Mouse (Mus musculus) brain, embryonic 18.5 days (tissue): Measurements from ENCODE around the gene Olfr411.

Source experiments
- DNase-seq: peaks from one replicate; pipeline ENCODE4 v3.0.0-alpha.2; 2012; ENCODE audit warnings: low read depth, low spot score

Olfr411 gene

GRCm38 (mm10) chr11:74352550-74352949, at the start of gene Olfr411:
TSS of gene Olfr411 (minus strand) at chr11:74352650.
- DNase-seq: no peak

GRCm38 (mm10) chr11:74402126-74402525, 49.7 kb upstream of the Olfr411 start:
- DNase-seq: no peak

DNA sequence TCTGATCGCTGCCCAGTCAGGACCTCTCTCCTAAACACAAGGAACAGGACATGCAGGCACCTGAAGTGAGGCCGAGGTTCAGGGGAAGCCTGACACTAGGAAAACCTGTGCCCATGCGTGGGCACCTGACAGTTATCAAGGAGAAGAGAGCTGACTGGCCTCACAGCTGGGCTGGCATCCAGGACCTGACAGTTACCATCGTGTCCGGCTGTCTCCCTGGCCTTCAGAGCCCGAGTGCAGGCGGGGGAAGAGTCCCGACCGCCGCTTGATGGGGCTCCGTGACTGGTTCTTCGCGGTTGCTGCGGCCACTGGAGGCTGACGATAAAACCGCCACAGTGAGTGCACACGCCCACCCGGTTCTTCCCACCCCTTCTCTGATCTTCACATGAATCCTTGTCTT, 43.1 kb upstream of the Olfr411 start:
- no peak for DNase-seq

DNA sequence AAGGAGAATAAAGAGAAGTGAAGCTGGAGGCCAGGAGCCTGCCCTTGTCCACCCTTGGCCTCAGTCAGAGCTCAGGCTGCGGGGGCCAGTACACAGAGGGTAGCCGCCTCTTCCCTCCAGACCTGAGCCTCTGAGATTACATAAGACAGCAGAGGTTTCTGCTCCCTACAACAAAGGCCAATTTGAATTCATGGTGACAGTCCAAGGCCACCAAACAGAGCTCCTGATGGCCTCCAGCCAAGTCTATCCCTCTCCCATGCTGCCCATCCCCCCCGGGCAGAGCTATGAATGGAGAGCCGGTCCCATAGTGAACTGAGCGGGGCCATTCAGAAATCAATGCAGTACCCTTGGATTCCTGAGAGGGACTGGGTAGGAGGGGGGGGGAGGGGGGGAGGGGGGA, 41.0 kb upstream of the Olfr411 start:
- no peak for DNase-seq

DNA sequence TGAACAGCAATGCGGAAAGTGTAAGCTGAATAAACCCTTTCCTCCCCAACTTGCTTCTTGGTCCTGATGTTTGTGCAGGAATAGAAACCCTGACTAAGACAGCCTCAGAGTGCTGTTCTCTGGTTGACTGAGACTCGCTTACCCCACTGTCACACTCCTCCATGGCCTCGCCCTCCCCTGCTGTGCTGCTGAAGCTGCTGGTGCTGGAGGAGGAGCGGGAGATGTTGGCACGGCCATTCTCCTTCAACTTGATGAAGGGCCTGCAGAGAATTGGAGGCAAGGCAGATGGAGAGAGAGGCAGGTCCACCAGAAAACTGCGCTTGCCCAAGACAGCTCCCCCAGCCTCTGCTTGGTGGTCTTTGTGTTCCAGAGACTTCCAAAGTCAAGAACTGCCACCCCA, 40.5 kb upstream of the Olfr411 start:
- no peak for DNase-seq

DNA sequence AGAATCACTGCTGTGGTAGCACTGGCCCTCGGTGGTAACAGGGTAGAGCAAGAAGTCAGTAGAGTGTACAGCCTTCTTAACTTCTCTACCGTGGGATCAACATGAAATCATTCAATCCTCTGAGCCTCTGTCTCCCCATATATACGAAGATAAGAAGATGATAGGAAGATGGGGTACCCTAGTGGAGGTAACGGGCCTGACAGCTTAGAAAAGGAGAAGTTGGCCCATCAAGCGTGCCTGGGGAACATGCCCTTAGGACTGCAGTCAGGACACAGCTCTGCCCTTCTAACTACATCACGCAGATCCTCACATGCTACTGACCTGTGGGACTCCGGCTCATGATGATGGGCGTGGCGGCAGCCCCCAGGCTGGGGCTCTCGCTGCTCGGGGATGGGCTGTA, 39.4 kb upstream of the Olfr411 start:
- DNase-seq: no peak

DNA sequence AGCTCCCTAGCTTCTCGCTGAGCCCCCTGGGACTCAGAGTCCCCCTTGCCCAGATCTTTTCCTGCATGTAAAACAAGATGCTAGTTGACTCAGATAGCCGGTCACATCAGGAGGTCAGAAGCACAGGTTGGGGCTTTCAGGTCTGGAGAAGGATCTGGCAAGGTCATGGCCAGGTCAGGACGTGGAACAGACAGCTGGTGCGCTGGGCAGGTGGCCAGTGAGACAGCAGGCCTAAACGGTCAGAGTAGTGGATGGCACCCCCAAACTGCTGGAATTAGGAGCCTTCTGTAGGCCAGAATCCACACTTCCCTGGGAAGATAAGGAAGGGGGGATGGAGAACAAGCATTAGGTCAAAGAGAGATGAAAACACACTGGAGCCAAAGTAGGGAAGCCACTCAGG, 34.8 kb upstream of the Olfr411 start:
- no peak for DNase-seq

- DNase-seq: no peak
Measured at GRCm38 (mm10) chr11:74385674-74386073, 33.2 kb upstream of the Olfr411 start.

GRCm38 (mm10) chr11:74379166-74379873, 26.9 kb upstream of the Olfr411 start:
- no peak for DNase-seq

DNA sequence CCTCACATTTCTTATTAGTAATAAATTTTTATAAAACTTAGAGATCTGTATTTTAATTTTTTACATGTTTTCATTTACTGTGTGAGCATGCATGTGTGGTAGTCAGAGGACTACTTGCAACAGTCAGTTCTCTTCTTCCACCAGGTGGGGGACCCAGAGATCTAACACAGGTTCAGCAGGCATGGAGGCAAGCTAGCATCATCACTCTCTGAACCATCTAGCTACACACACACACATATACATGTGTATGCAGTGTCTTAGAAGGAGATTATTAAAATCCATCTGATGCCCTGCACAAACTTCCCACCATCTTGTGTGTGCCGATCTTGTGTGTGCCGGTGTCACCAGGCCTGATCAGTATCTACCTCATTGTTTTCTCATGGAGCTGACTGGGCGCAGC, 24.4 kb upstream of the Olfr411 start:
- DNase-seq: peak; percentile 42

DNA sequence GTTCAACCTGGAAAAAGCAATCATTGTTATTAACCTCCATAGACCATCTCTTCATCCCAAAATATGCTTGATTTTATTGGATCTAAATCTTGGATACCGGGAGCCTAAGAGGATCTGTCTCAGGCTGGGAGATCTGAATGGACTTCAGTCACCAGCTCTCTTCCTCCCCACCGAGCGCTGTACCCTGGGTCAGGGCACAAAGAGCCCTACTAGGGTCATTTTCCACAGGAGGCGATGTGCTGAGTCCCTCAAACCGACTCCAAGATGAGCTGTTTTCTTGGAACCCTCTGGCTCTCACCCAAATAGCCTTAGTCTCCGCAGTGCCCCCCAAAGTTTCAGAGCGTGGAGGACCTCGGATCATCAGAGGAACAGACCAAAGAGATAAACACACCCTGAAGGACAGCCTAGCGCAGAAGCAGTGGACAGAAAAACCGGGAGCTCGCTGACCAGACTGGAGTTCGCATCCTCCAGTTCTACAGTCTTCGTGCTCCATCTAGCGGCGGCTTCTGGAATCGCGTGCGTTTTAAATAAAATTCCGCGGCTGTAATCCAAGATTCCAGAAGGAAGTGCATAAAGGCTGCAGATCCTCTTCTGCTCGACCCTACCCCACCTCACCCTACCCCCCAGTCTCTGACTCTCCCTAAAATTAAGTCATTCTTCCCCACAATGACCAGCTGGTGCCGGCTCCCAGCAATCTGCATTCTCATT, 19.1 kb upstream of the Olfr411 start:
- DNase-seq: peak; percentile 47

DNA sequence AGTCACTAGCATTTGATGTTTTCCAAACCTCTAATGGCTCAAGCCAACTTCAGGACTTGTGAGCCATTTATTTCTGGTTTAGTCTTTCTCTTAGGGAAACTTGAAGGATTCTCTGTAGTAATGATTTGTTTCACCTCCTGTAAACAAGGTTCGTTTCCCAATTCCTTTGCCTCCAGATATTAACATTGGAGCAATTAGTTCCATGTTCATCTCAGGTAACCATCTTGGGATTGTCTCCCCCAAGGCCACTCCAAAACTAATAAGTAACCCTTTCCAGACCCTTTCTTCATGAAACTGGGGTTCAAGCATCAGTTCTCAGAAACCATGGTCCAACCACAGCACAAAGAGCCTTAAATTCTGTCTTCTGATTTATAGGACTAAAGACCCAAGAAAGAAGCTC, 9.3 kb upstream of the Olfr411 start, which contains the start of gene Olfr412:
Gene Olfr412 (plus strand): TSS at position 301 of the 400 bp plus-strand sequence.
- no peak for DNase-seq

DNA sequence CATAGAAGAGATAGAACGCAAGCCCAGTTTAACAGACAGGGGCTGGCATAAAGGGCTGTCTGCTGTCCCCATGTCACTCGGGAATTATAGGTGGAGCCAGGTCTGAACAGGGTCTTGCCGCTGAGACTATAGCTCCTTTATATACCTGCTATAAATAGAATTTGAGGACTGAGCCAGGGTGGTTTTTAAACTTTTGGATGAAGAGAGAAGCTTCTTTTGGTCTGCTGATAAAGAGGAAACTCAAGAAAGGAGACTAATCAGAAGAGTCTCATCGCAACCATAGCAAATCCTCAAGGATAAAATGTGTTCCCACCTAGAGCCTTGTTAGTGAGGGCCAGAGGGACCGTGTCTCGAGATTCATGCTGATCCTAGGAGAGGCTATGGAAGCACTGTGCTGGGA, 14.5 kb downstream of the Olfr411 start, which contains the start of gene Olfr410:
Gene Olfr410 (minus strand): TSS at position 101 of the 400 bp plus-strand sequence.
- DNase-seq: no peak

GRCm38 (mm10) chr11:74328781-74329180, 23.7 kb downstream of the Olfr411 start:
- no peak for DNase-seq

DNA sequence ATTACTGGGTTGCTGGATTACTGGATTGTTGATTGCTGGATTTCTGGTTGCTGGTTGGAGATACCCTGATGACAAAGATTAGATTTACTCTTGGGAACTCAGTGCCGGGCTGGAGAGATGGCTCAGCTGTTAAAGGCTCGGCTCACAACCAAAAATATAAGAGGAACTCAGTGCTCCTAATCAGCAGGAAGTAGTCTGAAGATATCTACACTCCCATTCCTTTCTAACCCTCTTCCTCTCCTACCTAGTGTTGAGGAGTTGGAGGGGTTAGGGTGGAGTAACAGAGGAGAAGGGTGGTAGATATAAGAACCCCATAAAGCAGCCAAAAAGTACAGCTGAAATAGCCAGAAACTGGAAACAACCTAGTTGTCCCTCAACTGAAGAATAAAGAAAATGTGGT, 26.4 kb downstream of the Olfr411 start:
- no peak for DNase-seq
